Mouse (Mus musculus): ENCODE measurements around the gene Frmpd2. TPM values are rescaled to one million over a fixed set of nuclear protein-coding genes. Genes with fewer than 3 reads are reported as not detected.

Frmpd2 gene
- total and polyA plus RNA-seq, 3 experiments = not detected

DNA sequence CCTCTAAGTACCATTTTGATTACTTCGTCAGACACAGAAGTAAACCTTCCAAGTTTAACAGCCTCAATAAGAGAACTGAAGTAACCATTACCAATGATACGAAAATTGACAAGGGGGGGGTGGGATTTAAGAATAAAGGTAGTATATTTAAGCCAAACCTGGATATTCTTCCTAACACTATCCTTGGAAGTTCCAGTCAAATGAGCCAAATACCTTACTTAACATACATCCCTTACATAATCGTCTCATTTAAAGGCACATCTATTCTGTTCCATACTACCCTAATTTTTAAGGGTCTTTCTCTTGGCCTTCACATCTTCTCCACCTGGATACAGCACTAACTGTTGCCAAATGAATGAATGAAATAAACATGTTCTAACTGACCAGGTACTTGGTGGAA lies 25.5 kb upstream of the Frmpd2 start:
- TF ChIP-seq NRF1 (IDR thresholded peaks at IDR 0.05; ENCODE audit: low read depth, low read length) (no peak), MYC (IDR thresholded peaks at IDR 0.05; ENCODE audit: low read depth, low read length) (no peak), UBTF (IDR thresholded peaks at IDR 0.05; ENCODE audit: low read depth, low read length) (no peak), TBP (conservative IDR thresholded peaks at IDR 0.05; ENCODE audit: low read depth, low read length) (no peak), ETS1 (conservative IDR thresholded peaks at IDR 0.05; ENCODE audit: low read depth, low read length) (no peak), RAD21 (IDR thresholded peaks at IDR 0.05; ENCODE audit: low read depth, low read length) (no peak), CHD1 (IDR thresholded peaks at IDR 0.05; ENCODE audit: low read depth, low read length) (no peak), BHLHE40 (IDR thresholded peaks at IDR 0.05; ENCODE audit: low read depth, low read length) (no peak), GABPA (IDR thresholded peaks at IDR 0.05; ENCODE audit: insufficient replicate concordance, low read depth, low read length) (no peak), E2F4 (IDR thresholded peaks at IDR 0.05; ENCODE audit: insufficient replicate concordance, low read depth, low read length) (no peak), MAFK (IDR thresholded peaks at IDR 0.05; ENCODE audit: insufficient replicate concordance, low read length) (no peak), MEF2A (IDR thresholded peaks at IDR 0.05; ENCODE audit: borderline replicate concordance, low read depth, low read length) (no peak), ZMIZ1 (IDR thresholded peaks at IDR 0.05; ENCODE audit: low read depth, low read length) (no peak), ZKSCAN1 (IDR thresholded peaks at IDR 0.05; ENCODE audit: borderline replicate concordance, low read depth, low read length) (no peak), JUND (conservative IDR thresholded peaks at IDR 0.05; ENCODE audit: low read depth, low read length) (no peak), CHD2 (IDR thresholded peaks at IDR 0.05; ENCODE audit: low read length) (no peak), EP300 (IDR thresholded peaks at IDR 0.05; ENCODE audit: low read length) (no peak), ZC3H11A (IDR thresholded peaks at IDR 0.05; ENCODE audit: low read depth, low read length) (no peak), SIN3A (IDR thresholded peaks at IDR 0.05; ENCODE audit: low read length) (no peak), SMC3 (IDR thresholded peaks at IDR 0.05; ENCODE audit: low read depth, low read length) (no peak)
- H3K79me2 ChIP-seq (replicated peaks; ENCODE audit: control insufficient read depth, extremely low read depth, insufficient read depth, poor library complexity, severe bottlenecking) = no peaks in the 10 kb centered on the region
- H3K27ac ChIP-seq (ENCODE audit: insufficient read depth, low read depth) = no peak overlapping the region
- H3K9ac ChIP-seq (ENCODE audit: insufficient read depth, low read depth) = peak overlapping the region; percentile 93
- H3K4me1 ChIP-seq (ENCODE audit: control insufficient read depth in 1 of 2, insufficient read depth in 2 of 2) = peaks cover 7 to 18% of the 10 kb centered on the region in 2 experiments; a peak in 3 of 4 replicates
- no peak for DNase-seq (ENCODE audit: extremely low read depth)
- H3K36me3 ChIP-seq (replicated peaks in 1 of 2; ENCODE audit: control insufficient read depth in 1 of 2, insufficient read depth in 1 of 2, low read length in 1 of 2) = no peaks in the 10 kb centered on the region
- H3K4me3 ChIP-seq (replicated peaks in 1 of 3; ENCODE audit: low read depth in 2 of 3, low read length in 2 of 3, poor library complexity in 1 of 3) = peak overlapping the region; percentile 57 to 99 (median 86)
- no peaks in the 10 kb centered on the region for H3K9me3 ChIP-seq (replicated peaks; ENCODE audit: low read length)
- dilution Hi-C loops (cut with MboI; ENCODE audit: extremely low pct_ligation_motif_present, extremely low pct_unique_long_range_greater_than_20kb, low sequenced_read_pairs) = no loop called here
- peaks cover 38% of the 10 kb centered on the region for H3K27me3 ChIP-seq (replicated peaks)
- in situ Hi-C loops (cut with MboI; ENCODE audit: low pct_ligation_motif_present, low pct_unique_long_range_greater_than_20kb, low sequenced_read_pairs) = no loop called here
- peak overlapping the region; percentile 78 for H3K4me2 ChIP-seq (ENCODE audit: insufficient read depth, low read depth, poor library complexity, severe bottlenecking)

DNA sequence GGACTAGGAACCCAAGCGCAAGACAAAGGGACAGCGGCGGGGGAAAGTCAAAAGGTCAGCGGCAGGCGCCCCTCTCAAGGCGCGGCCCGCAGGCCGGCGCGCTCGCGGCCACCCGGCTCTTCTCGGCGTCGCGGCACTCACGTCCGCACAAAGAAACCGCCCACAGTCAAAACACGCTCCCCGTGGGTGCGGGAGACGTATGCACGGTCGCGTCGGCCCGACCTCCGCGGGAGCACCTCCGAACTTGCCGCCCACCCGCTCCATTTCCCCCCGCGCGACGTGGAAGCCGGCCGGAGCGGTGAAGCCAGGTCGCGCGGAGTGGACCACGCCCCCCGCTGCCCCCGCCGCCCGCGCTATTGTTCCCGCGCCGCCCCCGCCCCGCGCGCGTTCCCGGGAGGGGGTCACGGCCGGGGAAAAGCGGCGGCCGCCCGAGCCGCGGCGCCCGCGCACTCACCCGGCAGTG lies 24.9 kb upstream of the Frmpd2 start:
- TF ChIP-seq SIN3A (IDR thresholded peaks at IDR 0.05; ENCODE audit: low read length) = peak; percentile 37
- TF ChIP-seq USF2 (conservative IDR thresholded peaks at IDR 0.05; ENCODE audit: low read depth, low read length) = no peak
- no peak for TF ChIP-seq NELFE (IDR thresholded peaks at IDR 0.05; ENCODE audit: low read depth, low read length)
- no peak for TF ChIP-seq SMC3 (IDR thresholded peaks at IDR 0.05; ENCODE audit: low read depth, low read length)
- no peak for TF ChIP-seq TCF12 (IDR thresholded peaks at IDR 0.05; ENCODE audit: low read depth, low read length)
- TF ChIP-seq JUN (IDR thresholded peaks at IDR 0.05; ENCODE audit: insufficient read depth, low read depth, low read length) = no peak
- TF ChIP-seq BHLHE40 (IDR thresholded peaks at IDR 0.05; ENCODE audit: low read depth, low read length) = no peak
- no peak for TF ChIP-seq HCFC1 (IDR thresholded peaks at IDR 0.05; ENCODE audit: low read depth, low read length)
- in situ Hi-C loops (cut with MboI; ENCODE audit: low pct_ligation_motif_present, low pct_unique_long_range_greater_than_20kb, low sequenced_read_pairs) = no loop called here
- peak overlapping the region; percentile 93 for H3K9ac ChIP-seq (ENCODE audit: insufficient read depth, low read depth)

More for the DNA sequence above, 24.9 kb upstream of the Frmpd2 start:
- Histone ChIP-seq H3K4me2 (ENCODE audit: insufficient read depth, low read depth, poor library complexity, severe bottlenecking) (peak overlapping the region; percentile 78), H3K27me3 (replicated peaks) (peaks cover 44% of the 10 kb centered on the region), H3K79me2 (replicated peaks; ENCODE audit: control insufficient read depth, extremely low read depth, insufficient read depth, poor library complexity, severe bottlenecking) (no peaks in the 10 kb centered on the region), H3K36me3 (replicated peaks in 1 of 2; ENCODE audit: control insufficient read depth in 1 of 2, insufficient read depth in 1 of 2, low read length in 1 of 2) (no peaks in the 10 kb centered on the region), H3K4me3 (replicated peaks in 1 of 3; ENCODE audit: low read depth in 2 of 3, low read length in 2 of 3, poor library complexity in 1 of 3) (peak overlapping the region; percentile 57 to 99 (median 86)), H3K27ac (ENCODE audit: insufficient read depth, low read depth) (no peak overlapping the region), H3K4me1 (ENCODE audit: control insufficient read depth in 1 of 2, insufficient read depth in 2 of 2) (peaks cover 7 to 18% of the 10 kb centered on the region in 2 experiments; a peak in 3 of 4 replicates), H3K9me3 (replicated peaks; ENCODE audit: low read length) (no peaks in the 10 kb centered on the region)
- dilution Hi-C loops (cut with MboI; ENCODE audit: extremely low pct_ligation_motif_present, extremely low pct_unique_long_range_greater_than_20kb, low sequenced_read_pairs) = no loop called here
- no peak for DNase-seq (ENCODE audit: extremely low read depth)

Data from CH12.LX (cell line).